Mouse (Mus musculus): ENCODE data around the gene Brsk1.

GRCm38 (mm10) chr7:4666871-4667270 is 23.5 kb upstream of the Brsk1 start:
- TF ChIP-seq POLR2A (IDR thresholded peaks at IDR 0.05; ENCODE audit: low read depth, low read length): no peak
- no peak for TF ChIP-seq CTCF (IDR thresholded peaks at IDR 0.05; ENCODE audit: borderline replicate concordance, insufficient read depth, low read length)

Measured in embryonic fibroblast, embryonic 13.5 days (primary cell).